Mouse (Mus musculus) forebrain, embryonic 16.5 days (tissue): ENCODE data around the gene Insrr. TPM values are rescaled to one million over a fixed set of nuclear protein-coding genes. Genes with fewer than 3 reads are reported as not detected.
"Not testable (repeated sequence)": the region's sequence is repeated elsewhere in the genome, so short reads cannot be mapped to it uniquely, and the experiment has no call there.

Experiments used
- ATAC-seq: fragments of 200-750 bp; cut with Nextera tagmentation; 2 replicates; pipeline ENCODE4 v1.8.0; 2017; ENCODE audit warnings: mild to moderate bottlenecking, moderate library complexity
- H3K27ac ChIP-seq: fragments of 300-500 bp; sonication (generic); 2 replicates; pipeline ENCODE4 v1.5.1; 2014; ENCODE audit warnings: low read length, control low read depth
- H3K27me3 ChIP-seq: fragments of 300-500 bp; sonication (generic); replicated peaks from 2 replicates; pipeline ENCODE4 v1.6.1; 2014; ENCODE audit warnings: low read length; ENCODE audit not compliant: control insufficient read depth, insufficient read depth
- H3K36me3 ChIP-seq: fragments of 300-500 bp; sonication (generic); 2 replicates; pipeline ENCODE4 v1.6.1; 2014; ENCODE audit not compliant: control insufficient read depth, insufficient read depth
- H3K4me1 ChIP-seq: fragments of 300-500 bp; sonication (generic); replicated peaks from 2 replicates; pipeline ENCODE4 v1.6.1; 2014; ENCODE audit warnings: low read length; ENCODE audit not compliant: control insufficient read depth, insufficient read depth
- H3K4me2 ChIP-seq: fragments of 300-500 bp; sonication (generic); 2 replicates; pipeline ENCODE4 v1.6.1; 2014; ENCODE audit warnings: mild to moderate bottlenecking, low read length, control low read depth
- H3K4me3 ChIP-seq: fragments of 300-500 bp; sonication (generic); replicated peaks from 2 replicates; pipeline ENCODE4 v1.5.1; 2014; ENCODE audit warnings: mild to moderate bottlenecking, low read length, control low read depth
- H3K9ac ChIP-seq: fragments of 300-500 bp; sonication (generic); replicated peaks from 2 replicates; pipeline ENCODE4 v1.6.1; 2014; ENCODE audit warnings: low read depth, low read length, control low read depth
- H3K9me3 ChIP-seq: fragments of 300-500 bp; sonication (generic); 2 replicates; pipeline ENCODE4 v1.6.1; 2016; ENCODE audit warnings: low read length; ENCODE audit not compliant: control insufficient read depth
- WGBS: fragments of 180-500 bp; shearing (Covaris S2); extraction: QIAGEN DNeasy Blood & Tissue Kit; methylation state at CpG from one replicate; pipeline ENCODE4 v1.1.7; 2014; 5-methylcytosine and 5-hydroxymethylcytosine counted together
- polyA plus RNA-seq: library from polyadenylated mRNA; unstranded; fragments of >200 nt; fragmentation: Nextera tagmentation; extraction: Ambion mirVana; gene quantifications from 2 replicates; pipeline ENCODE4 v1.2.1, GENCODE M21; 2015

The Insrr gene
- polyA plus RNA-seq, 1 experiment from 2014 or later: 0.52 TPM

DNA sequence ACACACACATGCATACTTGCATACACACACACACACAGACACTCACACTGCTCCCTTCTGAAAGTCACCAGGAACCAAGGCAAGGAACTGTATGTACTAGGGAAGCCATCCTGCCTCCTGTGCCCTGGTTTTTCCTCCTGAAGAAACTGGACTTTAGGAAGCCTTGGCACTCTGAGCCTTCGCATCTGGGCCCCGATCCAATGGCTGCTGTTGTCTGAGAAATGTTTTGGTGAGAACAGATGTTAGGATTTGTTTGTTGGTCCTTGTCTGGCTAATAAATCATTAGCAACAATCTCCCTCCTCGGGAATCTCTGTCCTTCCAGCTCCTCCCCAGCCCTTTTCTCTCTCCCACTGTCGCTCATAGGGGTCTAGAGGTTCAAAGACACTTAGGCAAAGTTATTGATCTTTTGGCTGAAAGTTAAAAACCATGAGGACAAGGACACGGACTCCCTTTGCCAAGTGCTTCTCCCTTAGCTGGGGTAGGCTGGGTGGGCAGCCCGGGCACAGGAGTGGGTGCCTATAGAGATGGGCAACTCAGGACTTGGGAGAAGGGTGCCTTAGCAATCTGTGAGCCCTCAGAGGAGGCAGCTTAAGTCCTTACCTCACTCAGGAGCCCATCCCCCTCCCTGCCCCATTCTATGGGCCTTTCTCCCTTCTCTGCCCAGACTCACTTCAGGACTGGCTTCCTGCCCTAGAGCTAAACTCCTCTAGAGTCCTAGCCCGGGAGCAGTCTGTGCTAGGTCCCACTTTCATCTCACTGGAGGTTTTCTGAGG lies 58.2 kb downstream of the Insrr start:
- Histone ChIP-seq H3K4me1 (no peaks in the 10 kb centered on the region; the same call in 1 of the 2 replicates), H3K9ac (no peak overlapping the region), H3K27ac (no peak overlapping the region), H3K9me3 (no peaks in the 10 kb centered on the region), H3K4me2 (no peak overlapping the region), H3K27me3 (no peaks in the 10 kb centered on the region), H3K36me3 (peaks cover 22% of the 10 kb centered on the region), H3K4me3 (no peak overlapping the region)
- ATAC-seq: peak; percentile 29; the same call in 1 of the 2 replicates
- WGBS: 55% methylated on average over 7 of the region's 7 CpGs

- no peak overlapping the region for H3K27ac ChIP-seq
- H3K9ac ChIP-seq: no peak overlapping the region
- no peak overlapping the region for H3K4me2 ChIP-seq
- H3K9me3 ChIP-seq: no peaks in the 10 kb centered on the region
- H3K4me1 ChIP-seq: no peaks in the 10 kb centered on the region; the same call in 1 of the 2 replicates
- 86% methylated on average over 8 of the region's 8 CpGs for WGBS
- H3K27me3 ChIP-seq: no peaks in the 10 kb centered on the region
- H3K36me3 ChIP-seq: peaks cover 23% of the 10 kb centered on the region
- no peak overlapping the region for H3K4me3 ChIP-seq
- no peak for ATAC-seq
Observed at GRCm38 (mm10) chr3:87855936-87856335, 59.2 kb downstream of the Insrr start.

GRCm38 (mm10) chr3:87857666-87858065 lies 60.9 kb downstream of the Insrr start:
- no peak overlapping the region for H3K9ac ChIP-seq
- peaks cover 31% of the 10 kb centered on the region for H3K36me3 ChIP-seq
- no peak overlapping the region for H3K4me2 ChIP-seq
- H3K9me3 ChIP-seq: no peaks in the 10 kb centered on the region
- H3K4me1 ChIP-seq: no peaks in the 10 kb centered on the region; the same call in 1 of the 2 replicates
- WGBS: 96% methylated on average over 8 of the region's 8 CpGs
- H3K27me3 ChIP-seq: no peaks in the 10 kb centered on the region
- no peak for ATAC-seq
- H3K4me3 ChIP-seq: no peak overlapping the region
- no peak overlapping the region for H3K27ac ChIP-seq

DNA sequence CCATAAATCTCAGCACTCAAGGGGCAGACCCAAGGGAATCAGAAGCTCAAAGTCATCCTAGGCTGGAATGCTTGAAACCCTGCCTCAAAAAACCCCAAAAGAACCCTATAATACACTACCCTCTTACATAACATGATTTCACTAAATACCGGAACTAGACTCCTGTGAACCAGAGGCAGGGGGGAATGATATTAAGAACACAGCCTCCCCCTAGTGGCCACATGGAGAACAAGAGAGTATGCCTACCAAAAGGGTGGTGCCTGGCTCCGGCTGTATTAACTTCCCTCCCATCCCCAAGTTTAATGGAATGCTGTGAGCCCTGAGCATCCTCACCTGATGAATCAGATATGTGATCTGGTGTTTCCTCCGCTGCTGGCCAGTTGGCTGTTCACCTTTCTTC lies 63.1 kb downstream of the Insrr start:
- Histone ChIP-seq H3K27ac (no peak overlapping the region), H3K4me3 (no peak overlapping the region), H3K9me3 (no peaks in the 10 kb centered on the region), H3K27me3 (no peaks in the 10 kb centered on the region), H3K4me1 (no peaks in the 10 kb centered on the region), H3K9ac (no peak overlapping the region), H3K36me3 (peaks cover 35% of the 10 kb centered on the region), H3K4me2 (no peak overlapping the region)
- peak; percentile 49; the same call in 1 of the 2 replicates for ATAC-seq
- WGBS: 23% methylated on average over 3 of the region's 3 CpGs

GRCm38 (mm10) chr3:87864111-87864510 lies 67.4 kb downstream of the Insrr start:
- H3K27ac ChIP-seq, H3K9ac ChIP-seq, H3K27me3 ChIP-seq, H3K4me3 ChIP-seq, H3K4me2 ChIP-seq, H3K9me3 ChIP-seq, ATAC-seq, H3K4me1 ChIP-seq: not testable (repeated sequence)
- WGBS: 94% methylated on average over 4 of the region's 4 CpGs
- peaks cover 46% of the 10 kb centered on the region for H3K36me3 ChIP-seq

Other genes starting within 250 kb of the Insrr start
- 23.0 and 27.4 TPM in 2 replicates for gene Arhgef11, start 179.4 kb upstream of the Insrr start, polyA plus RNA-seq
- 0.71 and 0.92 TPM in 2 replicates for gene Lrrc71, start 48.3 kb upstream of the Insrr start, polyA plus RNA-seq
- gene Ntrk1, start 1.8 kb upstream of the Insrr start, polyA plus RNA-seq: 1.1 and 2.1 TPM in 2 replicates
- 6.9 and 7.4 TPM in 2 replicates for gene Pear1, start 27.4 kb downstream of the Insrr start, polyA plus RNA-seq
- not detected in 2 replicates for gene Sh2d2a, start 49.8 kb downstream of the Insrr start, polyA plus RNA-seq
- 13.8 and 16.4 TPM in 2 replicates for gene Prcc, start 88.7 kb downstream of the Insrr start, polyA plus RNA-seq
- 186 and 212 TPM in 2 replicates for gene Hdgf, start 109.4 kb downstream of the Insrr start, polyA plus RNA-seq
- gene Mrpl24, start 122.6 kb downstream of the Insrr start, polyA plus RNA-seq: 63.4 and 64.3 TPM in 2 replicates
- 43.5 and 49.4 TPM in 2 replicates for gene Isg20l2, start 133.4 kb downstream of the Insrr start, polyA plus RNA-seq
- gene Rrnad1, start 133.8 kb downstream of the Insrr start, polyA plus RNA-seq: 18.4 and 23.5 TPM in 2 replicates
- gene Crabp2, start 151.7 kb downstream of the Insrr start, polyA plus RNA-seq: 18.9 and 19.4 TPM in 2 replicates
- 35.7 and 41.6 TPM in 2 replicates for gene Nes, start 174.1 kb downstream of the Insrr start, polyA plus RNA-seq
- gene Bcan, start 203.3 kb downstream of the Insrr start, polyA plus RNA-seq: 34.8 and 43.6 TPM in 2 replicates
- 0.25 and 0.35 TPM in 2 replicates for gene Hapln2, start 230.6 kb downstream of the Insrr start, polyA plus RNA-seq
- 32.5 and 36.3 TPM in 2 replicates for gene Gpatch4, start 246.2 kb downstream of the Insrr start, polyA plus RNA-seq